Mouse (Mus musculus): Measurements from ENCODE around the gene Ldlrap1. TPM values are rescaled to one million over a fixed set of nuclear protein-coding genes. Genes with fewer than 3 reads are reported as not detected.

Gene Ldlrap1
- polyA plus RNA-seq, 1 experiment, result 11.2 TPM

- WGBS, result 77% methylated on average over 18 of the region's 18 CpGs
- peaks cover 15% of the 10 kb centered on the region for H3K36me3 ChIP-seq (ENCODE audit: control insufficient read depth, insufficient read depth, low read length)
- H3K4me3 ChIP-seq (ENCODE audit: low read depth, low read length), result no peak overlapping the region
- no peaks in the 10 kb centered on the region for H3K27me3 ChIP-seq (ENCODE audit: control insufficient read depth, insufficient read depth, low read length)
- TF ChIP-seq POLR2A (IDR thresholded peaks at IDR 0.05; ENCODE audit: low read depth, low read length), result no peak
- TF ChIP-seq CTCF (IDR thresholded peaks at IDR 0.05; ENCODE audit: extremely low read depth, insufficient read length, insufficient replicate concordance, low read depth, low read length), result no peak
- H3K4me1 ChIP-seq (ENCODE audit: control insufficient read depth, insufficient read depth, insufficient read length, low read length), result peaks cover 27% of the 10 kb centered on the region
- no peak overlapping the region for H3K27ac ChIP-seq (ENCODE audit: insufficient read depth, low read depth, low read length)
Measured at GRCm38 (mm10) chr4:134751682-134752380, 16.0 kb downstream of the Ldlrap1 start.

GRCm38 (mm10) chr4:134750825-134751224 is 17.0 kb downstream of the Ldlrap1 start:
- Histone ChIP-seq H3K27ac (ENCODE audit: insufficient read depth, low read depth, low read length) (no peak overlapping the region), H3K27me3 (ENCODE audit: control insufficient read depth, insufficient read depth, low read length) (no peaks in the 10 kb centered on the region), H3K4me3 (ENCODE audit: low read depth, low read length) (no peak overlapping the region), H3K4me1 (ENCODE audit: control insufficient read depth, insufficient read depth, insufficient read length, low read length) (peaks cover 23% of the 10 kb centered on the region), H3K36me3 (ENCODE audit: control insufficient read depth, insufficient read depth, low read length) (peaks cover 20% of the 10 kb centered on the region)
- whole genome bisulfite sequencing, result 78% methylated on average over 6 of the region's 6 CpGs
- no peak for TF ChIP-seq POLR2A (IDR thresholded peaks at IDR 0.05; ENCODE audit: low read depth, low read length)
- TF ChIP-seq CTCF (IDR thresholded peaks at IDR 0.05; ENCODE audit: extremely low read depth, insufficient read length, insufficient replicate concordance, low read depth, low read length), result no peak

GRCm38 (mm10) chr4:134750263-134750662 is 17.6 kb downstream of the Ldlrap1 start:
- no peak for TF ChIP-seq CTCF (IDR thresholded peaks at IDR 0.05; ENCODE audit: extremely low read depth, insufficient read length, insufficient replicate concordance, low read depth, low read length)
- TF ChIP-seq POLR2A (IDR thresholded peaks at IDR 0.05; ENCODE audit: low read depth, low read length), result no peak
- no peak overlapping the region for H3K27ac ChIP-seq (ENCODE audit: insufficient read depth, low read depth, low read length)
- H3K27me3 ChIP-seq (ENCODE audit: control insufficient read depth, insufficient read depth, low read length), result no peaks in the 10 kb centered on the region
- H3K4me3 ChIP-seq (ENCODE audit: low read depth, low read length), result no peak overlapping the region
- H3K4me1 ChIP-seq (ENCODE audit: control insufficient read depth, insufficient read depth, insufficient read length, low read length), result peaks cover 23% of the 10 kb centered on the region
- 36% methylated on average over 5 of the region's 5 CpGs for WGBS
- peaks cover 20% of the 10 kb centered on the region for H3K36me3 ChIP-seq (ENCODE audit: control insufficient read depth, insufficient read depth, low read length)

GRCm38 (mm10) chr4:134749301-134750030 is 18.4 kb downstream of the Ldlrap1 start:
- WGBS, result 65% methylated on average over 21 of the region's 21 CpGs
- Histone ChIP-seq H3K4me1 (ENCODE audit: control insufficient read depth, insufficient read depth, insufficient read length, low read length) (peaks cover 17% of the 10 kb centered on the region), H3K27ac (ENCODE audit: insufficient read depth, low read depth, low read length) (no peak overlapping the region), H3K27me3 (ENCODE audit: control insufficient read depth, insufficient read depth, low read length) (no peaks in the 10 kb centered on the region), H3K4me3 (ENCODE audit: low read depth, low read length) (no peak overlapping the region), H3K36me3 (ENCODE audit: control insufficient read depth, insufficient read depth, low read length) (peaks cover 20% of the 10 kb centered on the region)
- TF ChIP-seq CTCF (IDR thresholded peaks at IDR 0.05; ENCODE audit: extremely low read depth, insufficient read length, insufficient replicate concordance, low read depth, low read length) (peak; percentile 70; the same call in 1 of the 2 replicates), POLR2A (IDR thresholded peaks at IDR 0.05; ENCODE audit: low read depth, low read length) (no peak)

GRCm38 (mm10) chr4:134745900-134746661 is 21.7 kb downstream of the Ldlrap1 start:
- Histone ChIP-seq H3K27me3 (ENCODE audit: control insufficient read depth, insufficient read depth, low read length) (no peaks in the 10 kb centered on the region), H3K36me3 (ENCODE audit: control insufficient read depth, insufficient read depth, low read length) (peaks cover 20% of the 10 kb centered on the region), H3K4me1 (ENCODE audit: control insufficient read depth, insufficient read depth, insufficient read length, low read length) (peaks cover 9% of the 10 kb centered on the region), H3K27ac (ENCODE audit: insufficient read depth, low read depth, low read length) (peak overlapping the region; percentile 50; the same call in 1 of the 2 replicates), H3K4me3 (ENCODE audit: low read depth, low read length) (no peak overlapping the region)
- 81% methylated on average over 16 of the region's 16 CpGs for WGBS
- peak; percentile 43; the same call in 1 of the 2 replicates for TF ChIP-seq CTCF (IDR thresholded peaks at IDR 0.05; ENCODE audit: extremely low read depth, insufficient read length, insufficient replicate concordance, low read depth, low read length)
- no peak for TF ChIP-seq POLR2A (IDR thresholded peaks at IDR 0.05; ENCODE audit: low read depth, low read length)

GRCm38 (mm10) chr4:134743881-134744633 is 23.8 kb downstream of the Ldlrap1 start:
- Histone ChIP-seq H3K4me3 (ENCODE audit: low read depth, low read length) (no peak overlapping the region), H3K27ac (ENCODE audit: insufficient read depth, low read depth, low read length) (no peak overlapping the region), H3K36me3 (ENCODE audit: control insufficient read depth, insufficient read depth, low read length) (peaks cover 18% of the 10 kb centered on the region), H3K4me1 (ENCODE audit: control insufficient read depth, insufficient read depth, insufficient read length, low read length) (no peaks in the 10 kb centered on the region), H3K27me3 (ENCODE audit: control insufficient read depth, insufficient read depth, low read length) (no peaks in the 10 kb centered on the region)
- TF ChIP-seq POLR2A (IDR thresholded peaks at IDR 0.05; ENCODE audit: low read depth, low read length) (no peak), CTCF (IDR thresholded peaks at IDR 0.05; ENCODE audit: extremely low read depth, insufficient read length, insufficient replicate concordance, low read depth, low read length) (no peak)
- 81% methylated on average over 16 of the region's 16 CpGs for WGBS
